Mouse (Mus musculus) layer of hippocampus, adult 2 months (tissue): ENCODE results near the gene Peak1. TPM values are rescaled to one million over a fixed set of nuclear protein-coding genes. Genes with fewer than 3 reads are reported as not detected.

Source experiments
- DNase-seq, 2 experiments: peaks; one replicate each; pipeline ENCODE4 v3.0.0; 2022; ENCODE audit warnings: low spot score in 2 of 2
- H3K27ac ChIP-seq: fragments of 200-600 bp; 2 replicates; pipeline ENCODE4 v1.8.1; 2022
- H3K4me3 ChIP-seq: fragments of 200-600 bp; 2 replicates; pipeline ENCODE4 v1.8.1; 2022; ENCODE audit warnings: mild to moderate bottlenecking
- CTCF ChIP-seq: fragments of 200-600 bp; conservative IDR thresholded peaks from 2 replicates; pipeline ENCODE4 v1.8.1; 2022; ENCODE audit warnings: antibody characterized with exemption, mild to moderate bottlenecking, moderate library complexity
- microRNA-seq, 2 experiments: library from miRNA; unstranded; fragments of <30 nt; microRNA quantifications; one replicate each; pipeline ENCODE4 v1.2.0; 2021
- total RNA-seq, 2 experiments: library from RNA; stranded (reverse); gene quantifications; 2 replicates each; pipeline ENCODE4 v1.2.3; 2021

Gene Peak1
- total RNA-seq, 2 experiments from 2014 or later = 56.1 to 59.2 TPM

DNA sequence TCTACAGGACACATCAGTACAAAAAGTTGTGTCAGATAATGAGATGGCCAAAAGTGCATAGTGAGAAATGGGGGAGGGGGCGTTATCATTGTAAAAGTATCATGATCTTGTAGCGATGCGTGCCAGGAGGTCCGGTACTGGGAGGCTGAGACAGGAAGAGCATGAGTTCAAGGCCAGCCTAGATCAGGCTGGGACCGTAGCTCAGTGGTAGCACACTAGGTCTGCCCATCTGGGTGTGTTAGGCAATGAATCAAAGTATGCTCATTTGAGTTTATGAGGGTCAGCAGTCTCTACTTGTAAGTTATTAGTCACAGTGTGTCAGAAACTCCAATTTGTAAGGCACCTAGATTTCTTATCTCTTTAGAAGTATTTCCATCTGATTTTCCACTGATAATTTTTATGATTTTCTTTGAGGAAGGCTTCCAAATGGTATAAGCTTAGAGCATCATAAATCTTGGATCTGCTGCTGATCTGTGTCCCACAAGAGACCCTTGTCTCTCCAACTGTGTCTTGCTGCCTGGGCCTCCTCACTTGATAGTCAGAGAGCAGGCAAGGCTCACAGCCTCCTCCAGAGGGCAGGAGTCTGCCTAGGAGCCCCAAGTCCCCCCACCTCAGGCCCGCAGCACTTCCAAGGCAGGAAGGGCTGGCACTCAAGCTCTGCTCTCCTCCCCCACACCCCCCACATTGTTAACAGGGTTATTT lies 238.3 kb downstream of the Peak1 start:
- peak; percentile 75 for TF ChIP-seq CTCF
- DNase-seq = no peak
- no peak overlapping the region; the same call in 1 of the 2 replicates for H3K4me3 ChIP-seq
- no peak overlapping the region for H3K27ac ChIP-seq

DNA sequence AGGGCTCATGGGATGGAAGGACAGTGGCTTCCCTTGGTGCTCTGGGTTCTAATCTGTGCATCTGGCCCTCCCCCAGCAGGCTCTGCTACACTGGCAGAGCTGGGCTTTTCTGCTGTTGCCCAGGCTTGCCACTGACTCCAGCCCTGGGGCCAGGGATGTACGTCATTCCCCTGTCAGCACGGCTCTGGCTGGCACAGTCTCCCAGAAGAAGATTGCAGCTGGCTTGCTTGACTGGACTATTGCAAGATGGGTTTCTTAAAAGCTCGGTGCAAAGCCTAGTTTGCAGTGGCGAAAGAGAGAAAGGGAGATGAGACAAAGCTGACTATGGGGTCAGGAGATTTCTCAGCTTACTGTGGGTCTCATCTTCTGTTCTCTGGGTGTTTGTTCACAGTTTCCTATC lies 240.5 kb downstream of the Peak1 start:
- DNase-seq = no peak
- H3K27ac ChIP-seq = no peak overlapping the region
- H3K4me3 ChIP-seq = no peak overlapping the region
- TF ChIP-seq CTCF = no peak

DNA sequence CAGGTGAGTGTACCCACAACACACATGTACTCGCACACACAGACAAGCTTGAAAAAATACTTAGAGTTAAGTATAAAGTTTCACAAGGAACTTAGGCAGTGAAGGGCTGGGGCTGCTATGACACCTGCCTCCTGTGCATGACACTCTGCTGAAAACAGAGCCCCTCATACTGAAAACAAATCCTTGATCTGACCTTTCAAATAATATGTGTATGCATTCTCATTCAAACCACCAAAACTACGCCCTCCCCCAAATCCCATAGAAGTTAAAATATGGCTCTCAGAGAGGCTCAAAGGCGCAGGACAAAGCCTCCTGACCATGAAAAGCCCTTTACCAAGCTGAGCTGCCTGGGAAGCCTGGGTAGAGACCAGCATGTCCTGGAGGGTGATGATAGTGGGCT lies 242.6 kb downstream of the Peak1 start:
- Histone ChIP-seq H3K27ac (no peak overlapping the region), H3K4me3 (no peak overlapping the region)
- TF ChIP-seq CTCF = no peak
- no peak for DNase-seq

DNA sequence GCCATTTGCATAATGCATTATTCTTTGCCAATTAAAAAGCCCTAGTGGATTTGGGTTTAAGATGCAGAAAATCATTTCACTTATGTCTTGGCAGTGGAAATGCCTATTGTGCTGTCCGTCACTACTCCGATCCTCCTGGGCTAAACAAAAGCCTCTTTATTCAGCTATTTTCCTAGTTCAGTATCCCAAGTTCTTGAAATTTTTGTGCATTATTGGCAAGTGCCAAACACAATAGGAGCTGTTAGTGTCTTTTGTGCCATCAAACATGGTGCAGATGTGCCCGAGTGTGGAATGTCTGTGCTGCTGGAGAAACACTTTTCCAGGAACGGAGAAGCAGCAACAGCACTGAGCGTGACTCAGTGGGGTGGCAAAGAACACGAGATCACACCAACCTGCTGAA lies 250.2 kb downstream of the Peak1 start:
- no peak for TF ChIP-seq CTCF
- H3K4me3 ChIP-seq = no peak overlapping the region
- no peak for DNase-seq
- no peak overlapping the region for H3K27ac ChIP-seq

DNA sequence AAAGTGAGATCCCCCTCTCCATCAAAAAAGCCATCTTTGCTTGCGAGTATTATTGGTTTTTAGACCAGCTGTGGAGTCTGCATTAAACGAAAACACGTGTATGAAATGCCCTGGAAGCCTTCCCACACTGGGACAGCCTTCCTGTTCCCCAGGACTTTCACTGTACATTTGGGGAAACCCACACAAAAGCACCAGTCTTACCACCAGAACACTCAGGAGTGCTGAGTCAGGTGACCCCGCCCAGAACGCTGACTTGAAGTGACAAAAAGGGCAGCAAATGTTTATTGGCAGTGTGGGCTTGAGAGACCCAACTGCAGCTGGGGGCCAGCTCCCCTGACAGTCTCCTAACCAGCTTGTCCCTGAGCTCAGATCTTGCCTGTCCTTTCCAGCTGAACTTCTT lies 251.7 kb downstream of the Peak1 start:
- DNase-seq = no peak
- no peak for TF ChIP-seq CTCF
- Histone ChIP-seq H3K4me3 (no peak overlapping the region), H3K27ac (no peak overlapping the region)

DNA sequence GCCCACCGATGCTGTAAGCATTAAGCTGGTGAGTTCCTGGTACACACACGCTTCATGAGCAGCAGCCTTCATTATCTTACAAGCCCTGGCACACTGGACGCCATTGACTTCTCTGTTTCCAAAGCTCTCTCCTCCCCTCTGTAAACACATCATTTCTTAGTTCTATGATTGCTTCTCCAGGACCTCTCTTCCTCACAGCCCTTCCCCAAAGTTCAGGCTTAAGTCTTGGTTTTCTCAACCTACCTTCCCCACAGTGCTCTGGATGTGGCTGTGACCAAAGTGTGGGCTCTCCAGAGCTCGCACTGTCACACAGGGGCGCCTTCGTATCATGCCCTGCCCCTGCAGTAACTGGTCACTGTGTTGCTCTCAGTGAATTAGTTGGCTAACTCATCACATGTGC lies 252.5 kb downstream of the Peak1 start, which contains the start of gene Tspan3:
Tspan3 (minus strand) TSS at position 101 of the 400 bp plus-strand sequence.
- H3K27ac ChIP-seq = no peak within 1 kb of the TSS
- DNase-seq = no peak
- H3K4me3 ChIP-seq = no peak within 1 kb of the TSS
- TF ChIP-seq CTCF = no peak

DNA sequence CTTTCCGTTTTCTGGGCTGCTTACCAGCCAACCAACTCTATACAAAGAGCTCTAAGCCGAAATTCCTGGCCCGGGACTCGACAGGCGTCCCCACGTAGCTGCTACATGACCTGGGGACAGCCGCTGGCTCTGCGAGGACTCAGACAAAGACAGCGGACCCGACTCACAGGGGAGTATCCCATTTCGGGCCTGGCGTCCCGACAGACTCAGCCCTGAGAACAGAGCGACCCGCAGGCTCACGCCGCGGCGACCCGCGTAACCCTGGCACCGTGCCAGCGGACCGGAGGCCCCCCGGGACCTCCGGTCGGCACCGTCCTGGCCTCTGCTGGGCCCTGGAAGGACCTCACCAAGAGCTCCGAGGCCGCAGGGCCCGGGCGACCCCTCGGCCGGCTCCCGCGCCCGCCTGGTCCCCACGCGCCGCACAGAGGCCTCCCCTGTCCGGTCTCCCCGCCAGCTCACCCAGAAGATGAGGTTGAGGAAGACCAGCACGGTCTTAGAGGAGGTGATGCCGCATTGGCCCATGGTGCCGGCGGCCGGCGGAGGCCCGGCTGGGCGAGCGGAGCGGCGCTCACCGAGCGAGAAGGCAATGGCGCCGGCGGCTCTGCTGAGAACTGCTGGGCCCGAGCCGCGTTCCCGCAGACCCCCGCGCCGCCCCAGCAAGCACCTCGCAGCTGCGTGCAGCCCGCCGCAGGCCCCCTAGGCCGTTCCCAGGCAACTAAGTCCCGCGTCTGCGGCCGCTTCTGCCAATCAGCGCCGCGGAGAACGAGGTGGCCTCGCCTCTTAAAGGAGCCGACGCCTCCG lies 257.3 kb downstream of the Peak1 start:
- Histone ChIP-seq H3K4me3 (peak overlapping the region; percentile 89), H3K27ac (peak overlapping the region; percentile 97)
- peak; percentile 94 for DNase-seq
- TF ChIP-seq CTCF = peak; percentile 29; the same call in 1 of the 2 replicates

DNA sequence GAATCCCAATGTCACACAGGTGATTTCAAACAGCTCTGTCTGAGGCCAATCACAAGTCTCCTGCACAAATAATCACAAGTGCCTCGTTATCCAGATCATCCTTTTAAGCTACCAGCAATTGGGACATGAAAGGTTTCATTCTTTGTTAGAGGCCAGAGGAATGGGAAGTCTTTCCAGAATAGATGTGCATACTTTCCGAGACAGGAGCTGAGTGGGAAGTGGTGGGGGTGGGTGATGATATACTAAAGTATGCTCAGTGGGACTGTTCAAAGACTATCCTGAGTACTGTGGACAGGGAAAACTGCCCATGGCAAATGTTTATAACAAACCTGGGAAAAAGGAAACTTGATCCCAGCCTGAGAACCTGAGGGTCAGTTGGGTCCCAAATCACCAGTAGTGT lies 258.4 kb downstream of the Peak1 start:
- no peak for TF ChIP-seq CTCF
- Histone ChIP-seq H3K4me3 (peak overlapping the region; percentile 89), H3K27ac (peak overlapping the region; percentile 97; the same call in 1 of the 2 replicates)
- no peak for DNase-seq

DNA sequence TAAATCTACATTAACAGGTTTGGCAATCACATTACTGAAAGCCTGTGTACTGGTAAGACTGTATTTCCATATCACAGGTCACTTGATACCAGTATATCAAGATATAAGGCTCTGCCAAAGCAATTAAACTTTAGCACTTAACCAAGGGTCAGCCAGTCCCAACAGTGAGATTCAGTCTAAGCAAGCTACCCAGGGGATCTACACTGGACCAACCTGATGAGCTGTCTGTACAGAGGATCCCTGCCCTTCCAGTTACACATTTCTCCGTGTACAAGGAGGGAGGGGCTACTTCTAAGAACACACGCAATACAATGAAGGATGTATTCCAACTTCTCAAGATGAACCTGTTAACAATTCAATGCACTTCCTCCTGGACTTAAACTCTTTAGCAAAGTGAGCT lies 259.8 kb downstream of the Peak1 start:
- no peak for DNase-seq
- no peak for TF ChIP-seq CTCF
- H3K4me3 ChIP-seq = no peak overlapping the region
- no peak overlapping the region for H3K27ac ChIP-seq

DNA sequence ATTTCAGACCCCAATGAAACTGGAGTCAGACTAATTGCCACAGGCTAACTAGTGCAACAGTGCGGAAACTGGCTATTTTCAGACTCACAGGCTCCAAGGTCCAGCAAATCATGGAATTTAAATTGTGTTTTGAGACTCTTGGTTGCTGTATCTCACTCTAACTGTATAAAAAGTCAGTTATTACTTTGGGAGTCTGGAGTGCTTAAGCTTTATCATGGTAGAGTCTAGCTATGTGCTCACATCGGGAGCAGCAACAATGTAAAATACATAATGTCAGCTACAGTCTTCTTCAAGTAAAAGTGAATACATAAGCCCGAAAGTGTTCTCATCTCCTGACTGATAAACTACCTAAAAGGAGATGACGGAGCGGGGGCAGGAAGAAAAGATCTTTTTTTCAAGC lies 263.3 kb downstream of the Peak1 start:
- TF ChIP-seq CTCF = no peak
- no peak overlapping the region; the same call in 1 of the 2 replicates for H3K27ac ChIP-seq
- H3K4me3 ChIP-seq = no peak overlapping the region
- DNase-seq = no peak

DNA sequence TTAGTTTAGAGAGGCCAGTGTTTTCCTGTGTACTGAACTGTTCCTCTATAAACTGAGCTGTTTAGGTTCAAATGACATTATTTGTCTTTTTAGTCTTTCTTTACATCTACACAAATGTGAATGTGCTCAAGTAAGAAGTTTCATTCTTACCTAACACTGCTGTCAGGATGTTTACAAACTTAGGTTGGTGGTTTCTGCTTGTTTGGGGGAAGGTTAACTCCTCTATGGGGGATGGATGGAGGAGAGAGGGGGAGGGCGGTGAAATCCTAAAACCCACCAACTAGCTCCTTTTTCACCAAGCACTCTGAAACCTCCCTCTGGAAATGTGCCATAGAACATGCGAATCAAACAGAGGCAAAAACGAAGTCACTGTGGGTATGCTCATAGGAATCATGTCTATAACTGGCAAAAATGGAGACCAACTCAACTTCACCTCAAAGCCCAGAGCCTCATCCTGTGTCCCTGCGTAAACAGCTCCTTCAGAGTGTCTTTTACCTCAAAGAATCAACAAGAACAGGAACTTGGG lies 265.3 kb downstream of the Peak1 start:
- DNase-seq = no peak
- Histone ChIP-seq H3K4me3 (no peak overlapping the region), H3K27ac (peak overlapping the region; percentile 77)
- no peak for TF ChIP-seq CTCF

DNA sequence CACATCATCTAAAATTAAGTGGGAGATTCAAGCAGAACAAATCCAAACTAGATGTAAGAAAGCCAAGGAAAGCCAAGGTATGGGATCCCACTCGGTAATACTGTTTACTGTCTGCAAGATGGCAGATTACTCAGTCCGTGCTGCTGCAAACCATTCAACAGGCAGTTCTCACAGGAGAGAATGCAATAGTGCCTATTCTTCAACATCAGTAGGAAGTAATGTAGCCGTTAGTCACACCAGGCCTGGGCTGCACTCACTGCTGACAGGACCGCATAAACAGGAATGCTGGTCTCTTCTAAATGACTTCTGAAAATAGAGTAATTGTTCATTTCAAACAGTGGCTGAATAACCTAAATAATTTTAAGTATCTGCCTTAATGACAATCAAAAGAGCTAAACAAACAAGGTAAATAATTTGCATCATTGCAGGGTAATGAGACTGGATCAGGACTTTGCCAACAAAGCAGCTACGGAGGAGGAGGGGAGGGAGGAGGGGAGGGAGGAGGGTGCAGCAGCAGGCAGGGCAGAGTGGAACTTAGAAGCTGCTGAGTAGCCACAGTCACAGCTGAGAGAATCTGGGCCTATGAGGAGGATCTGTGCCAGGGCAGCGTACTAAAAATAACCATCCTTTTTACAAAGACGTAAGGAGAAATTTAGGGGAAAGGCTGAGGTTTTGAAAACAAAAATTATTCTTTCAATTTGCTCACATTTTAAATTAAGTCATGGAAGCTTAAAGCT lies 266.0 kb downstream of the Peak1 start:
- H3K27ac ChIP-seq = peak overlapping the region; percentile 77
- TF ChIP-seq CTCF = no peak
- H3K4me3 ChIP-seq = peak overlapping the region; percentile 6; the same call in 1 of the 2 replicates
- DNase-seq = peak in 1 of 2 experiments; percentile 36

Small RNA genes lying within 50 kb of the gene (microRNA-seq; reads per million reads assigned to microRNA genes)
- gene Gm24270 = 2.8 to 5.4 reads per million in 2 experiments

Other genes starting within 250 kb of the Peak1 start
- gene Hmg20a, start 542 bp upstream of the Peak1 start, total RNA-seq = 10 to 100 TPM; 78.8 to 81.6 TPM